Mouse (Mus musculus) urinary bladder, postnatal 14 days (tissue): ENCODE results near the gene Ccnd2.

Experiments used
- DNase-seq: peaks from one replicate; pipeline ENCODE4 v3.0.0; 2021; ENCODE audit warnings: low spot score

The Ccnd2 gene

DNA sequence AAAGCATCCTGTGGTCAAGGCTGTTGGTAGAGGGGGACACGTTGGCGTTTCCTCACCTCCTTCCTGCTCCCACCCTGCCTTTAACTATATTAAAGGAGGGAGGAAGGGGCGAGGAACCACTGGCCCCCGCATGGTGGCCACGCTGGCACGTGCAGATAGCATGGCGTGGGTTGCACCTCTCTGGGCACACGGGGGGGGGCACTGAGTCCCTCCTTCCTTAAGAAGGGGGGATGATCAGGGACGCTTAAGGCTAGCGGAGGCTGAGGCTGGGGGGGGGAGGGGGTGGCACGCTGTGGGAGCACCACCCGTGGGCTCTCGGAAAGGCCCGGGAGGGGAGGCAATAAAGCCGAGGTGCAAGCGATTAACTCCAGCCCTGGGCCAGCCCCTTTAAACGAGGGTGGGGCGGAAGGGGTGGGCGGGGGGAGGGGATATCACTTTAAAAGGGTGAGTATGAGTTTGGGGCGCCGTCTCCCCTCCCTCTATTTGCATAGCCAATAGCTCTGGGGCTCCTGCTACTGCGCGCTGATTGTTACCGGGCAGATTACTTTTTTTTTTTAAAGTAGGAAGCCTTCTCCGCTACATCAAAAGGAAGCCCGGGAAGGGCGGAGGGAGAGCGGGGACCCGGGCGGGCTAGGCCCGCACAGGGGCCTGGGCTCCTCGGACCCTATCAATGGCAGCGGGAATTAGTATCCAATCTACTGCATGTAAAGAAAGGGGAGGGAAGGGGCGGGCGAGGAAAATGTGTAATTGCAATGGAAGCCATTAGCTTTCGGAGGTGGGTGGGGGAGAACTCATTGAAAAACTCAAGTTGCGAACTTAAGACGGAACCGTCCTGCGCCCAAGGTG lies at the start of gene Ccnd2:
Gene Ccnd2, minus strand, starts transcription at position 88 of the 846 bp plus-strand sequence.
- peak; percentile 60 for DNase-seq

DNA sequence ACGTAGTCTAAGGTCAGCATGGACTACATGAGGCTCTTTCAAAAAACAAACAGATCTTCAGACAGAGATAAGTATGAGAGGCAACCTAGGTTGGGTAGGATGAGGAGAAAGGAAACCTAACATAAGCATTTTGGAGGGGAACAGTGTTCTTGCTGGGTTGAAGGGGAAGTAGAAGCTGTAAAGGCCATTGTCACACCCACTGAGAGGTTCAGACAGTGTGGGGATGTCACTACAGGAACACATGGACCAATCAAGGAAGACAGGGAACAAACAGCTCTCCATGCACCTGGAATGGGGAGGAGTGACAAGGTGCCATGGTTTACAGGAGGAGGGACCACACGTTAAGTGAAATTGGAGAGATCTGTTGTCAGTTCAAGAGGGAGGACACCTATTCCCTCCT lies 45.0 kb upstream of the Ccnd2 start:
- DNase-seq = no peak

DNA sequence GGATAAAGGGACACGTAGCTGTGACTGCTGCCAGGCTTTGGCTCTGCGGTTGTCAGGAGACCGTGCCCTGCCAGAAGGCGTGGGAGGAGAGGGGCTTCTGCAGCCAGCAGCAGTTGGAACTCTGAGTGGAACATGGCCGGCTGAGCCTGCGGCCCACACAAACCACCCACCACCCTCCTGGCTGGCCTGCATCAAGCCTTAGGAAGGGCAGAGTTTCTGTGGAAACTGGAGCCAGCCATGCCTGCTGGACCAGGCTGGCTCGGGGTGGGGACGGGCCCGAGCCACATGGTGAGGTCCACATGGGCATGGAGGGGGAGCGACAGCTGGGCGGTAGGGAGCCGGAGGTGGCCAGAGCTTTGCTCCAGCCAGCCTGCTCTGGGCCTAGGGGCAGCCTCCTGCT lies 29.3 kb upstream of the Ccnd2 start:
- no peak for DNase-seq

DNA sequence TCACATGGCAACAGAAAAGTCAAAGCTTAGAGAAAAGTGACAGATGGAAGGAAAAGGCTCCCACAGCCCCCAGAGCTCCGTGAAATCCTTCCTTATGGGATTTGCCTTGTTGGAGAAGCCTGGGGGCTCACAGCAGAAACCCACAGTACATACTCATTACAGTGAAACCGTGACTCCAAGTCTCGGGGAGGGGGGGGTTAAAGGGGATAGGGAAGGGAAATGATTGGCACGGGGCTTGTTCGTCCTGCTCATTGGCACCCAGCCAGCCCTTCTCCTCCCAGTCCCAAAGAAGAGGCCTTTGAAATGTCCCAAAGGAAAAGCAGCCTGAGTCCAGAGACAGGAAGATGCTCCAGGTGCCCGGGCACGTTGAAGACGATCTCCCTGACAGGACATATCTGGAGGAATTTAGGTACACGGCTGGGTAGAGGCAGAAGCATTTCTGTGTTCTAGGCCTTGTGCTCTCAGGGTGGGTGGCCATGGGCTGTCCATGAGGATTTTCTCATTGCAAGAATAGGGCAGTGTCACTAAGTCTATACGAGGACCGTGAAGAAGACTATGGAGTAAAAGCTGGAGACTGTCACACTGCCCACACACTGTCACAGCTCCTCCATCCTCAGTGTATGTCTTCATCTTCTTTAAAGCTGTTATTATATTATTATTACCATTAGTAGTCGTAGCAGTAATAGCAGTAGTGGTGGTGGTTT lies 27.2 kb upstream of the Ccnd2 start:
- no peak for DNase-seq

DNA sequence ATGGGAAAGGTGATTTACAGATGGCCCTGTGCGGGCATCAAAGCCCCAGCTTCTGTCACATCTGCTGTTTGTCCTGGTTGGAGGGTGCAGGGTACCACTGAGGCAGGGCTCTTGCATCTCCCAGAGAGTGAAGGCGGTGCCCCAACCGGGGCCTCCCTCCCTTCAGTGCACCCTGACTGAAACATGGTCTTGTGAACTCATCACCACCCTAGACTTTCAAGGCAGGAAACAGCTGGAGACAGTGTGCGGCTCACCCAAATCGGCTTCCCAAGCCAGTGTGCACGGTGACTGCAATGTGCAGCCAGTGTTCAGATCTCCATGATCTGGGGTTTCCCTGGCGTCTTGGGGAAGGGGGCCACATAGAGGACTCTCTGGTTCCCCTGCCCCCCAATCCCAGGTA lies 26.0 kb upstream of the Ccnd2 start:
- no peak for DNase-seq

DNA sequence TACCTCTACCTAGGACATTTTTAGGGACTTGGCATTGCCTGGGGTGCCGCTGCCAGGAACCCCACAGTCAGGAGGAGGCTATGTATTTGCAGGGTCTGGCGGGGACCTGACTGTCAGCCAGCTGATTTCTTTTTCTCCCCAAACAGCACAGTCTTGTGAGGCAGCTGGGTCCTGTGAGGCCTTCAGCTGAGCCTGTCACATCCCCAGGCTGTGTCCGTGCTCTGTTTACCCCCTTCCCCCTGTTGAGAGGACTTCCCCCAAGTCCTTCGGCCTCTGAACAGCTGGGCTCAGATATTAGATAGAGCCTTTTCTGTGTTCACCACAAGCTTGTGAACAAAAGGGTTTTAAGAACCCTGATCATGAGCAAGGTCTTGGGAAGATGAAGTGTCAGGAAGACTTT lies 25.4 kb upstream of the Ccnd2 start:
- no peak for DNase-seq

DNA sequence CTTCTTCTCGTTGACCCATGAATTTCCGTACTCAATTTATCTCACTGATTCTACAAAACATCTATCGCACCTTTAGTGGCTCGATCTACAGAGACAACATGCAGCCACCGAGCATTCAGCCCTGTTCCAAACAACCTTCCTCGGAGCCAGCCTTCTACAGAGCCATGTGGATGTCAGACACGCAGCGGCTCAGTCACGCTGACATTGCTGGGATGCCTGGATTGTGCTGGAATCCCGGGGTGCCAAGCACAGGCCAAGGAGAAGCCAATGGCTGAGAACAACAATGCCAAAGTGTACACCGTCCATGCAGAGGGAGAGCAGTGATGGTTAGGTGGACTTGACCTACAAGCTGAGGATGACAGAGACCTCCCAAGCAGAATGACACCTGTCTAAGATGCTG lies 20.5 kb upstream of the Ccnd2 start:
- no peak for DNase-seq

DNA sequence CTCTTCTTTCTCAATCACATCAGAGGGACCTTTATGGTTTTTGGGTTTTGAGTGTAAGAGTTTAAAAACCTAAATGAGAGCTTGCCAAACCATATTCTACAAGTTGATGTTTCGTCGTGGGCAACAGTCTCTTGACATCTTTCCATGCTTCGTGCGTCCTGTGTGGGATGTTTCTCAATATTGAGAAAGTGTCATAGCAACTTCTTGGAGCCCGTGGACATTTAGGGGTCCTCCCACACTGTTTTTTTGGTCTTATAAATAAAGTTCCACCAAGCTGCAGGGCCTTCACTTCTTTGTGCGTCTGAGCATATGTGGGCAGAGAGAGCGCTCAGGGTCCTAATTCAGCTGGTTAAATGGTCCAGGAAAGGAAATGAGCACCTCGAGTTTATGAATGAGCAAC lies 18.7 kb upstream of the Ccnd2 start:
- no peak for DNase-seq

DNA sequence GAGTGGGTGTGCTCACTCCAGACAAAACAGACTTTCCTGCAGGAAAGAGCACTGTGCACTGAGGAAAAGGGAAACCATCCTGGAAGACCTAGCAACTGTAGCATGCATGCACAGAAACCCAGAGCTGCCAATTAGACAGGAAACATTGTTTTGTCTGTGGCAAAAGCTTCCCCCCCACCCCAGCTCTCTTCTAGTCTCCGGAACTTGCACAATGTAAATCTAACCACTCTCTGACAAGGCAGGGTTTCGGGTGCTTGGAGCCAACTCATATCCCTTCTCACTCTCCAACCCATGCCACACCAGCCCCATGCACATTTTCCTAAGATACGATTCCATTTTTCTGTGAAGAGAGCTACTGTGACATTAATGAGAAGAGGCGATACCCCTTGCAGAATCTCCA lies 13.7 kb upstream of the Ccnd2 start:
- no peak for DNase-seq

DNA sequence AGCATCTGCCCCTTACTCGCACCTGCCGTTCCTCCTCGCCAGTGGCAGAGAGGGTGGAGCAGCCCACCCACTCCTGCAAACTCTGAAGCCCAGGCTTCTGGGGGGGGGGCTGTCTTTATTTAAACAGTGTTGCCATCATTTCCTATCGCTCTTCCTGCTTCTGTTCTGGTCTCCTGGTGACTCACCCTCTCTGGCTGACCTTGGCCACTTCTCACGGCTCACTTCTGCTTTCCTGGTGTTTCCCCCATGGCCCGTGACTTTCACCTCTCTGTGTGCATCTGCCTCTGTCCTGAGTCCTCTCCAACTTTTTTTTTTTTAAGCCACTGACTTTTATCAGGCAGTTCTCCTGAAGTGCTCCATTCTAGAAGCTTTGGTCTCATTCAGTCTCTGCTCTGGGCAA lies 10.8 kb upstream of the Ccnd2 start:
- DNase-seq = no peak

DNA sequence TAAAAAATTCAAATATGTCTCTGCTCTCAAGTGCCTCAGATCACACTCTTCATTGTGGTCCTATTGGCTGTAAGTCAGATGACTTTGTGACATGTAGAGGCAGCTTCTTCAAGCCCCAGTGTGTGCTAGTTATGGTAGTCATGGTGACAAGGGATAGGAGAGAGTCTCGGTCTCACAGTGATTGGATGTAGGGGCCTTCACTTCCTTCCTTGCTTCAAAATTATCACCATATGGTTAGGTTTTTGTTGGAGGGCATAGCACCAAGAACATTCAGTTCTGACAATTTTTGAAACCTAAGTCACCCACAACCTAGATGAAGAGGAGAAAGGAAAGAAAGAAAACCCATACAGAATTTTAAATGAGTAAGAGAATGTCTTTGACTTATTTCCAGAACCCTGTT lies 5.3 kb upstream of the Ccnd2 start:
- no peak for DNase-seq

DNA sequence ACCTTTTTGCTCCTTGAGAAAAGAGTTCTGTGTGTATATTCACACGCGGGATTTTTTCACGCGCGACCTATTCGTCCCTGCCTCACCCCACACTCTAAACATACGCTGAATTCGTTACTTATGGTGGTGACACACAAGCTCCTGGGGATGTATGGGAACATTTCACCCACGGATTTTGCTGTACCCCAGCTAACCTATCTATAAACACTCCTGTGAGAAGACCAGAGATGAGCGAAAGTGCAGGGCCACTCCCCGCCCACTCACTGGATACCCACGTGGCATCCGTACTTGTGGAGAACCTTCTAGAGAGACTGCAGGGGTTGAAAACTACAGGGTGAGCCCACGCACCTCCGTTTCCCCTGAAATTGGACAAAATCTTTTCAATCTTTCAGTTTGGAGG lies 3.5 kb upstream of the Ccnd2 start:
- no peak for DNase-seq

DNA sequence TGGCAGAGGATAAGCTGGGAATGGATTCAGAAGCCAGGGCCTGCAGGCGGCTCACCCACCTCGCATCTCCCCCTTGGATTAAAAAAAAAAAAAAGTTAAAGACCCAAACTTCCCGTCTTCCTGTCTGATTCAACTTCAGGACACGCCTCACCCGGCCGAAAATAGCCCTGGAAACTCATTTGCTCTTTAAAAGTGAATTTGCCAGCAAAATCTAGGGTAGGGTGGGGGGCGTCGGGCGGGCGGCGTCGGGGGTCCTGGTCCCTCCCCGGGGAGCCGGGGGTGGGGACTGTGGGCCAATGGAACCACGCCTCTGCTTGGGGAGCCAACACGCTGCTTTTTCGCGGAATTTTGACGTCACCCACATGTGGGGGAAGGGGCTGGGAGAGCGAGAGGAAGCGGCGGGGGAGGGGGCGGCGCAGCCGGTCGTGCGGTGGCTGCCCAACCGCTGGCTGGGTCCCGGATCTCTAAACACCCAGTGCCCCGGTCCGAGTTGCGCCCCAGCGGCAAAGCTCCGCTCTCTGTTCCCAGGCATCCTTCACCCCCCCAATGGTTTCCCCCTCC lies 2.8 kb upstream of the Ccnd2 start:
- DNase-seq = no peak

DNA sequence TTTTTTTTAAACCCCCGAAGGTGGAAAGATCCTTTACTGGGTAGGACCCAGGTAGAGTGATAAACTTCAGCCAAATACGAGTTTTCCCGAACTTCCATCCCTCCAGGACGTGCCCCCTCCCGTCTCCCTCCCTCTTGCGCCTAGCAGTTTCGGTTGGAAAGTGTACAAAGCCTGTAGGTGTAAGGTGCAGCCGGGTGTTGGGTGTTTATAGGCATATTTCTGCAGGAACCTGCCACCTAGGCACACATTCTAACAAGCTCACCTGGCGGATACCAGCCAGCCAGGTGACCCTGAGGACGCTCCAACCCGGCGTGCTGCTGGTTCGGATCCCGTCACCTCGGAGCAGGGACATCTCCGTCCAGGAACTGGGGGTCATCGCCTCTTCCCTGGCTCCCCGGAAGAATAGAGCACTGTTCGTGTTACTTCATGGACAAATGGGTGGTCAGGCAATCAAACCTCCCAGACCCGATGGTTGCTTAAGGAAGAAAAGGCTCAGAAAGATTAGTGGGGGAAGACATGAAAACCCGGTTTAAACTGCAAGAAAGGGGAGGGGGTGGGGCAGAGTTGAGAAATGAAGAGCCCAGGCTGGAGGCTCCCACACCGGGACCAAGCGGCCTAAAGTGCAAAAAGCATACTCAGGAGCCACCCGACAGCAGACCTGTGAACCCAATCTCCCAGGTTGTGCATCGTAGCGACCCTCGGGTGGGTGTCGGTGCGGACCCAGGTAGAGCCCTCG lies 2.1 kb upstream of the Ccnd2 start:
- DNase-seq = no peak

DNA sequence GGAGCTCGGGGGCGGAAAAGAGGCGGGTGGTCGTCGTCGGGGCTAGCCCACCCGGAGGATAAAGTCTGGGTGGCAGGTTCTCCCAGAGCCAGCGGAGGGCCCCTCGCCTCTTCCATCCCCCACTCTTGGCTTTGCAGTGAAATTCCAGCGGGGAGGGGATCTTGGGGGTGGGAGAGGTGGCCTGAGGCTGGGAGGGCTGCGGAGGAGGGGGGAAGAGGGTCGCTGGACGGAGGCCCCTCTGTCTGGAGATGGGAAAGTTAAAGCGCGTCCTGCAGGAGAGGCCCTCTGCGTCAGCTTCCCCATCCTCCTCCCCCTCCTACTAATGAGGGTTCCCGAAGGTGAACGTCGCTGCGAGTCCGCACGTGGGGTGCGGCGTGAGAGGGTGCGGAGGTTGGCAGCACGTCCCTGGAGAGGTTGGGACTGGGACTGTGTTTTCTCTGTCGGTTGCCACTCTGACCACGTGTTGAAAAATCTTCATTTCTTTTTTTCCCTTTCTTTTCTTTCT lies 1.4 kb upstream of the Ccnd2 start:
- DNase-seq = no peak

DNA sequence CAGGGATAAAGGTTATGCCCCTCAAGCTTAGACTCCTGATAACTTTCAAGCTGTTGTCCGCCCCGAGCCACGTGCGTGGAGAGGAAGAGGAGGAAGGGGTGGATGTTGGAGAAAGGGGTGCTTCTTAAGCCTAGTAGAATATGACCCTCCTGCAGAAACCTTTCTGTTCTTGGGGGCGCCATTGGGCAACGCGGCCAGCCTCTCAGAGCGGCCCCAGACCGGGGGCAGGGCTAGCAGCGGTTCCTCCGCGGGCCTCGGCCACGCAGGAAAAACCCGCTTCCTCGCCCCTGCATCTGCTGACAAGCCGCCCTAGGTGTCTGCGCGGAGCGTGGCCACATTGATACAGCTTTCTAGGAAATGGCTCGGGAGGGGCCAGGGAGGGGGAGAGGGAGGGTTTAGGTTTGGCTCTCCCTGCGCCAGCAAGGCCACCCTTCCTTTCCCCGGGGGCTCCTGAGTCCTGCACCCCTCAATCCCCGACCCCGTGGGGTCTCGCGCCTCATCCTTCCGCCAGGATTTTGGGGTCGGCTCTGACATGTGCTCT lies 358 bp downstream of the Ccnd2 start:
- DNase-seq = no peak

DNA sequence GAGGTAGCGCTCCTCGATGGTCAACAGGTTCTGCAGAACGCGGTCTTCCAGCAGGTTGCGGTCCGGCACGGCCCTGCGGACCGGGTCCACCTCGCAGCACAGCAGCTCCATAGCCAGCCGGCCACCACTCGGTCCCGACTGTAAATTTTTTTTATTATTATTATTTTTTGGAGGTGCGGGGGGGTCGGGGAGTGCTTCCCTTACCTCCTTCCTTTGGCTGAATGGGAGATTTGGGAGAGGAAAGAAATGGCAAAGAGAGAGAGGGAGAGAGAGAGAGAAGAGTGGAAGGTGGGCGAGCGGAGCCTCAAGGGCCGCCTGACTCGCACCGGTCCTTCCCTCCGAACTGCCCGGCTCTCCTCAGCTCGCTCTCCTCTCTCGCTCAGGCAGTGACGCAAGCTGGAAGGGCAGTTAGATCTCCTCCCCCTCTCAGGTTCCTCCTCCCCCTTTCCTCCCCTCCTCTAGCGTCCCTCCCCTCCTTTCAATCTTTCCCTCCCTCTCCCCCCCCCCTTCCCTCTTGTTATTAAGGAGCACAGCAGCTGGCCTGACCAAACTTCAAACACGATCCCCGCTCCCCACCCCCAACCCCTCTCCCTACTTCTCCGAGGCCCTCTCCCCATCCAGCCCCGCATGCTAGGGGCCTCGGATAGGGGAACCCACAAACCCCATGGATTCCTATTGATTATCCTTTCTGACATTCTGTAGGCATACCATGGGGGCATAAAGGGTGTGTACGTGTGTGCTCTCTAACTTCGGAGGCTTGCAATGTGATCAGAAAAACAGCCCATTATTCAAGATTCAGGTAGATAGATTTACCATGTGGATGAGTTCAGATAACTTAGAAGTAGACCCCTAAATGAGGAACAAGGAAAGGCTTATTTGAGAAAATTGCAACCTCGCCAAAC lies 1.1 kb downstream of the Ccnd2 start:
- peak; percentile 85 for DNase-seq

DNA sequence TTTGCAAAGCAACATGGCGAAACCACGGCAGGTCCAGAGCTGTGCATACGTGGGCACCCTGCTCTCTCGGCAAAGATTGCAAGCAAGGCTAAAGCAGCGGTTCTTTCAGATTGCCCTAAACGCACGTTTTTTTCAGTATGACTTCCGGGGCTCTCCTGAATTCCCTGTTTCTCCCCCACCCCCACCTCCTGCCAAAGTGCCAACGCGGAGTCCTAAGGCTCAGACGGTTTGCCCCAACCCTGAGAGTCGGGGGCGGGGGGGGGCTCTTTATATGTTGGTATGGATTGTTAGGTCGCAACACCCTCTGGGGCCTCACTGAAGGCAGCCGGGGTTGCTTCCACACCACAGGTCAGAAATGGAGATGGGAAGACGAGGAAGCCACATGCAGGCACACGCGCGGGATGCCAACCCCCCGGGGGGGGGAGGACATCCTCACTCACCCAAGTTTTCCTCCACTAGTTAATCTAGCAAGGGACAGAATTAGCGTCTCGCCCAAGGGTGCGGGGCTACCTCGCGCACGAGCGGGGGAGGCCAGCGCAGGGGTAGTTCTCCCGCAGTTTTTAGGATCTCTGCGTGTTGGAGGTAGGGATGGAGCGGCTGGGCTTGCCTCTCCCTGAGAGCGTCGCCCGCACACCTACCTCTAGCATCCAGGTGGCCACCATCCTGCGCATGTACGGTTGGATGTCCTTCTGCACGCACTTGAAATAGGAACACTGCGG lies 1.9 kb downstream of the Ccnd2 start:
- DNase-seq = no peak

DNA sequence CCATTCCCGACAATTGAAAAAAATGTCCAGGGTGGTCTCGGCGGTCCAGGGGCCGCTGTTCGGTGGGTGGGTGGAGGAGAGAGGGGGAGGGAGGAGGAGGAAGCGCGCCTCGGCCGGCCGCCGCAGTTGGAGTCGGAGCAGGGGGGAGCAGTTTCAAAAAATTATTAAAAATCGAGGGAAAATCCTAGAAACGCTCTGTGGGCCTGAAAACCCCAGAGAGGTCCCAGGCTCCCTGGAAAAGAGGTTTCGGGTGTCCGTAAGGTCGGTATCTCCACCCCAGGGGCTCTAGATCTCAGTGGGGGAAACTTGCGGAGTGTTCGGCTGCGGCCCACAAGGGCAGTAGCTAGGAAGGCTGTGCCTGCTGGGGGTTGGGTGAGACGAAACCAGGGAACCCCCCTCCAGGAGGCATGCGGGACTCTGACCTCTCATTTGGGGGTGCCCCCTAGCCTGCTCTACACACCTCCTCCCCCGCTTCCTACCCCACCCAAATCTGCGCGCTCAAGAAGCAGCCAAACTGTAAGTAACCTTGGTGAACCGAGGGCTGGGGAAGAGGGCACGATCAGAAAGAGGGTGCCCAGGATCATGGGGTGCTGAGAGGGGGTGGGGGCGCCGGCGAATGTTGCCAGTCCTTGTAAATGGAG lies 2.6 kb downstream of the Ccnd2 start:
- DNase-seq = no peak
